Mouse (Mus musculus): ENCODE measurements at regions not wholly inside any gene's neighbourhood (a gene's known extent, or its start where the extent isn't known, plus 50 kb on each side); places are given as distances from the start of the nearest gene placed in this dataset.

- Histone ChIP-seq H3K9me3 (replicated peaks; ENCODE audit: control insufficient read depth, insufficient read depth, low read length, poor library complexity, severe bottlenecking) (no peaks in the 10 kb centered on the region), H3K36me3 (ENCODE audit: control insufficient read depth, insufficient read depth, low read length, poor library complexity, severe bottlenecking) (no peaks in the 10 kb centered on the region), H3K27ac (ENCODE audit: insufficient read depth, low read length) (no peak overlapping the region), H3K27me3 (ENCODE audit: control insufficient read depth, insufficient read depth, low read length, poor library complexity, severe bottlenecking) (no peaks in the 10 kb centered on the region), H3K4me3 (ENCODE audit: low read depth, low read length) (no peak overlapping the region), H3K4me1 (ENCODE audit: control insufficient read depth, insufficient read depth, low read length) (no peaks in the 10 kb centered on the region), H3K9ac (ENCODE audit: low read depth, poor library complexity, severe bottlenecking) (no peak overlapping the region)
- TF ChIP-seq EP300 (IDR thresholded peaks at IDR 0.05; ENCODE audit: insufficient read depth, low read depth, low read length) = no peak
- no peak for TF ChIP-seq POLR2A (IDR thresholded peaks at IDR 0.05; ENCODE audit: insufficient read depth, low read length)
- TF ChIP-seq CTCF (IDR thresholded peaks at IDR 0.05; ENCODE audit: low read depth, low read length) = no peak
These were observed 383.0 kb upstream of the Slc7a11 start for GRCm38 (mm10) chr3:50826424-50826819.

- no peaks in the 10 kb centered on the region for H3K9me3 ChIP-seq (replicated peaks; ENCODE audit: control insufficient read depth, insufficient read depth, low read length, poor library complexity, severe bottlenecking)
- no peaks in the 10 kb centered on the region for H3K4me1 ChIP-seq (ENCODE audit: control insufficient read depth, insufficient read depth, low read length)
- no peak overlapping the region for H3K4me3 ChIP-seq (ENCODE audit: low read depth, low read length)
- no peak overlapping the region for H3K27ac ChIP-seq (ENCODE audit: insufficient read depth, low read length)
- H3K27me3 ChIP-seq (ENCODE audit: control insufficient read depth, insufficient read depth, low read length, poor library complexity, severe bottlenecking) = no peaks in the 10 kb centered on the region
- TF ChIP-seq POLR2A (IDR thresholded peaks at IDR 0.05; ENCODE audit: insufficient read depth, low read length) (no peak), EP300 (IDR thresholded peaks at IDR 0.05; ENCODE audit: insufficient read depth, low read depth, low read length) (no peak), CTCF (IDR thresholded peaks at IDR 0.05; ENCODE audit: low read depth, low read length) (no peak)
- H3K9ac ChIP-seq (ENCODE audit: low read depth, poor library complexity, severe bottlenecking) = no peak overlapping the region
- H3K36me3 ChIP-seq (ENCODE audit: control insufficient read depth, insufficient read depth, low read length, poor library complexity, severe bottlenecking) = no peaks in the 10 kb centered on the region
These were observed 385.8 kb upstream of the Slc7a11 start for GRCm38 (mm10) chr3:50829211-50829610.

GRCm38 (mm10) chr3:50830446-50830845 is 387.0 kb upstream of the Slc7a11 start:
- H3K9ac ChIP-seq (ENCODE audit: low read depth, poor library complexity, severe bottlenecking) = no peak overlapping the region
- H3K27ac ChIP-seq (ENCODE audit: insufficient read depth, low read length) = no peak overlapping the region
- no peaks in the 10 kb centered on the region for H3K4me1 ChIP-seq (ENCODE audit: control insufficient read depth, insufficient read depth, low read length)
- TF ChIP-seq CTCF (IDR thresholded peaks at IDR 0.05; ENCODE audit: low read depth, low read length) (no peak), POLR2A (IDR thresholded peaks at IDR 0.05; ENCODE audit: insufficient read depth, low read length) (no peak), EP300 (IDR thresholded peaks at IDR 0.05; ENCODE audit: insufficient read depth, low read depth, low read length) (no peak)
- H3K4me3 ChIP-seq (ENCODE audit: low read depth, low read length) = no peak overlapping the region
- H3K36me3 ChIP-seq (ENCODE audit: control insufficient read depth, insufficient read depth, low read length, poor library complexity, severe bottlenecking) = no peaks in the 10 kb centered on the region
- no peaks in the 10 kb centered on the region for H3K9me3 ChIP-seq (replicated peaks; ENCODE audit: control insufficient read depth, insufficient read depth, low read length, poor library complexity, severe bottlenecking)
- no peaks in the 10 kb centered on the region for H3K27me3 ChIP-seq (ENCODE audit: control insufficient read depth, insufficient read depth, low read length, poor library complexity, severe bottlenecking)

- H3K36me3 ChIP-seq (ENCODE audit: control insufficient read depth, insufficient read depth, low read length, poor library complexity, severe bottlenecking) = no peaks in the 10 kb centered on the region
- no peak overlapping the region for H3K4me3 ChIP-seq (ENCODE audit: low read depth, low read length)
- TF ChIP-seq POLR2A (IDR thresholded peaks at IDR 0.05; ENCODE audit: insufficient read depth, low read length) (no peak), CTCF (IDR thresholded peaks at IDR 0.05; ENCODE audit: low read depth, low read length) (no peak), EP300 (IDR thresholded peaks at IDR 0.05; ENCODE audit: insufficient read depth, low read depth, low read length) (no peak)
- no peak overlapping the region for H3K27ac ChIP-seq (ENCODE audit: insufficient read depth, low read length)
- H3K9me3 ChIP-seq (replicated peaks; ENCODE audit: control insufficient read depth, insufficient read depth, low read length, poor library complexity, severe bottlenecking) = no peaks in the 10 kb centered on the region
- no peaks in the 10 kb centered on the region for H3K27me3 ChIP-seq (ENCODE audit: control insufficient read depth, insufficient read depth, low read length, poor library complexity, severe bottlenecking)
- no peaks in the 10 kb centered on the region for H3K4me1 ChIP-seq (ENCODE audit: control insufficient read depth, insufficient read depth, low read length)
- H3K9ac ChIP-seq (ENCODE audit: low read depth, poor library complexity, severe bottlenecking) = no peak overlapping the region
These were observed 387.5 kb upstream of the Slc7a11 start for GRCm38 (mm10) chr3:50830926-50831325.

- Histone ChIP-seq H3K4me3 (ENCODE audit: low read depth, low read length) (no peak overlapping the region), H3K36me3 (ENCODE audit: control insufficient read depth, insufficient read depth, low read length, poor library complexity, severe bottlenecking) (no peaks in the 10 kb centered on the region), H3K9me3 (replicated peaks; ENCODE audit: control insufficient read depth, insufficient read depth, low read length, poor library complexity, severe bottlenecking) (no peaks in the 10 kb centered on the region), H3K4me1 (ENCODE audit: control insufficient read depth, insufficient read depth, low read length) (no peaks in the 10 kb centered on the region), H3K27me3 (ENCODE audit: control insufficient read depth, insufficient read depth, low read length, poor library complexity, severe bottlenecking) (no peaks in the 10 kb centered on the region), H3K27ac (ENCODE audit: insufficient read depth, low read length) (no peak overlapping the region), H3K9ac (ENCODE audit: low read depth, poor library complexity, severe bottlenecking) (no peak overlapping the region)
- TF ChIP-seq EP300 (IDR thresholded peaks at IDR 0.05; ENCODE audit: insufficient read depth, low read depth, low read length) (no peak), CTCF (IDR thresholded peaks at IDR 0.05; ENCODE audit: low read depth, low read length) (no peak), POLR2A (IDR thresholded peaks at IDR 0.05; ENCODE audit: insufficient read depth, low read length) (no peak)
These were observed 382.0 kb upstream of the Noct start for GRCm38 (mm10) chr3:50842216-50842615.

- Histone ChIP-seq H3K27me3 (ENCODE audit: control insufficient read depth, insufficient read depth, low read length, poor library complexity, severe bottlenecking) (no peaks in the 10 kb centered on the region), H3K27ac (ENCODE audit: insufficient read depth, low read length) (no peak overlapping the region), H3K4me1 (ENCODE audit: control insufficient read depth, insufficient read depth, low read length) (no peaks in the 10 kb centered on the region), H3K4me3 (ENCODE audit: low read depth, low read length) (no peak overlapping the region), H3K36me3 (ENCODE audit: control insufficient read depth, insufficient read depth, low read length, poor library complexity, severe bottlenecking) (no peaks in the 10 kb centered on the region), H3K9me3 (replicated peaks; ENCODE audit: control insufficient read depth, insufficient read depth, low read length, poor library complexity, severe bottlenecking) (no peaks in the 10 kb centered on the region), H3K9ac (ENCODE audit: low read depth, poor library complexity, severe bottlenecking) (no peak overlapping the region)
- no peak for TF ChIP-seq CTCF (IDR thresholded peaks at IDR 0.05; ENCODE audit: low read depth, low read length)
- no peak for TF ChIP-seq EP300 (IDR thresholded peaks at IDR 0.05; ENCODE audit: insufficient read depth, low read depth, low read length)
- TF ChIP-seq POLR2A (IDR thresholded peaks at IDR 0.05; ENCODE audit: insufficient read depth, low read length) = no peak
These were observed 379.4 kb upstream of the Noct start for GRCm38 (mm10) chr3:50844835-50845301.
